Mouse (Mus musculus) R1 (cell line): ENCODE data around the gene 3110040M04Rik.
"Not testable (repeated sequence)": the region's sequence is repeated elsewhere in the genome, so short reads cannot be mapped to it uniquely, and the experiment has no call there.

Experiments used
- DNase-seq: peaks from one replicate; pipeline ENCODE4 v3.0.0-alpha.2; 2018; ENCODE audit warnings: low read depth, low spot score

Gene 3110040M04Rik

DNA sequence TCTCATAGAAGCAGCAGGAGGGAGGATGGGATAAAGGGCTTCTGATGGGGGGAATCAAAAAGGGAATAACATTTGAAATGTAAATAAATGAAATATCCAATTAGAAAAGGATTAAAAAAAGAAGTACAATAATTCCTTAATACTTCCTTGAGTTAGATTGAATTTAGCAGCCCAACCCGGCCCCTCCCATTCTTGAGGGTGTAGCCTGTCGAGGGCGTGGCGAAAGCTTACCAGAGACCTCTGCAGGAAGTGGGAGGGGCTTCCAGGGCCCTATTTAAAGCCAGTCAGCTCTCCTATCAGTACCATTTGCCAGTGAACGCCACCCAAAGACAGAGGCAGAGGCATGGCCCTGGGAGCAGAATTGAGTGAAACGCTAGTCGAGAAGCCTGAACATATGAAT lies 11.8 kb upstream of the 3110040M04Rik start, which contains the start of gene Gm8947:
Gene Gm8947 (plus strand): TSS at position 302 of the 400 bp plus-strand sequence.
- not testable (repeated sequence) for DNase-seq

DNA sequence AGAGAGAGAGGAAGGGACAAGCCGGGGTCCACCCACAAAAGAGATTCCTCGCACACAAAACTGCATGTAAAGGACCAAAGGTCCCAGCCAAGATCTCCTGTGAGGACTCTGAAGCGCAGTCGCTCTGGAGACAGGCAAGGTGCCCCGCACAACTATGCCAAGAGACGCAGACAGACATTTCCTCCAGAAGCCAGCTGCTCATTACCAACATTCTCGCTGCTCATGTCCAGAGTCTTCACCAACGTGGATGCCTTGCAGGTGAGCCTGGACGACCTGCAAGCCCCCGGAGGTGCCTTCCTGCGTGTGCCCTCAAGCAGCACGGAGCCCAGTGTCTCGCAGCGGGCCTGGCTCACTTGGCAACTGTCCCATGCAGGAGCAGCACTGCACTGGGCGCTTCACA lies 11.2 kb upstream of the 3110040M04Rik start:
- DNase-seq = not testable (repeated sequence)

- DNase-seq = not testable (repeated sequence)
Observed at GRCm38 (mm10) chr1:151195986-151196385, 7.9 kb upstream of the 3110040M04Rik start.

DNA sequence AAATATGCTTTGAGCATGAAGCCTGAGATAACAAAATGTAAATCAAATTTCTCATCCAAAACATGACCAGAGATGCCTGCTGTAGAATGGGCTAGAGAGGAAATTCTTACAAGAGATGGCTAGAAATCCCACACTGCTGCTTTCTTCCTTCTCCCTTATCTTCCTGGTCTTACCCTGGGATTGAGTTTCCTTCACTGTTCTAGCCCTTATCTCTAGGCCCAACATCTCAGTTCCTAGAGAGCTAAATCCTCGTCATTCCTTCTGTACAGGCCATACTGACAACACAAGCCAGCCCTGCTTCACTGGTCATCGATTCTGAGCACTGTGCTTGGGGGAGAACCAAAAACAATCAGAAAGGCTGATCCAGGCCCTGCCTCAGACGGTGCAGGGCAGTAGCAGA lies 7.2 kb upstream of the 3110040M04Rik start:
- not testable (repeated sequence) for DNase-seq

- DNase-seq = peak; percentile 5
Observed at GRCm38 (mm10) chr1:151198120-151198519, 5.8 kb upstream of the 3110040M04Rik start, which contains the start of gene Gm47995. Gene Gm47995 (plus strand): TSS chr1:151198448.

DNA sequence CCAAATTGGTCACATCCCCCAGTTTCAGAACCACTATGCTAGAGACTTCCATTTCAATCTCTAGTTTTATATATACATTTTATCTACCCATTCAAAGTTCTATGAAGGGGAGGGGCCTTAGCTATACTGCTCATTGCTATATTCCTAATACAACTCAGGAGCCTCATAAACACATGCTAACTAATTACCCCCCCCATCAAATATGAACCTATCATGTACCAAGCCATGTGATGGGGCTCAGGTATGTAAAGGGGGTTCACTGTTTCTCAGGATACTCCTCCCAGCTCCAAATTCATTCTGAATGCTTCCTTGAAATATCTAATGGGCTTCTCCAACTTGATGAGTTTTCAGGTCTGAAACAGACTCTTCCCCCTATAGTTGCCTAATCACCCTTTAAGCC lies 3.3 kb upstream of the 3110040M04Rik start:
- DNase-seq = not testable (repeated sequence)

- DNase-seq = not testable (repeated sequence)
Observed at GRCm38 (mm10) chr1:151202771-151203170, 1.1 kb upstream of the 3110040M04Rik start.

DNA sequence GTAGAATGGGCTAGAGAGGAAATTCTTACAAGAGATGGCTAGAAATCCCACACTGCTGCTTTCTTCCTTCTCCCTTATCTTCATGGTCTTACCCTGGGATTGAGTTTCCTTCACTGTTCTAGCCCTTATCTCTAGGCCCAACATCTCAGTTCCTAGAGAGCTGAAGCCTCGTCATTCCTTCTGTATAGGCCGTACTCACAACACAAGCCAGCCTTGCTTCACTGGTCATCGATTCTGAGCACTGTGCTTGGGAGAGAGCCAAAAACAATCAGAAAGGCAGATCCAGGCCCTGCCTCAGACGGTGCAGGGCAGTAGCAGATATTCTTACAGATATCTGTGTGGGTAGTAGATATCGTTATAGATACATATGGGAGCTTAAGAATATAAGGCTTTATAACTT lies 4.6 kb downstream of the 3110040M04Rik start:
- DNase-seq = not testable (repeated sequence)

DNA sequence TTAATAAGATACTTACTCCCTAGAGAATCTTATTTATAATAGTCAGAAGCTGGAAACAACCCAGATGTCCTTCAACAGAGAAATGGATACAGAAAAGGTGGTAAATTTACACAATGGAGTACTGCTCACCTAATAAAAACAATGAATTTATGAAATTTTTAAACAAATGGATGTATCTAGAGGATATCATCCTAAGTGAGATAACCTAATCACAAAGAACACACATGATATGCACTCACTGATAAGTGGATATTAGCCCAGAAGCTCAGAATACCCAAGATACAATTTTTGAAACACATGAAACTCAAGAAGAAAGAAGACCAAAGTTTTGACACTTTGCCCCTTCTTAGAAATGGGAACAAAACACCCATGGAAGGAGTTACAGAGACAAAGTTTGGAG lies 5.0 kb downstream of the 3110040M04Rik start:
- DNase-seq = not testable (repeated sequence)

- not testable (repeated sequence) for DNase-seq
Observed at GRCm38 (mm10) chr1:151209824-151210355, 6.0 kb downstream of the 3110040M04Rik start, which contains the start of gene Gm47996. Gene Gm47996 (plus strand): TSS chr1:151210131.

- DNase-seq = peak; percentile 0
Observed at GRCm38 (mm10) chr1:151211666-151212065, 7.7 kb downstream of the 3110040M04Rik start.

DNA sequence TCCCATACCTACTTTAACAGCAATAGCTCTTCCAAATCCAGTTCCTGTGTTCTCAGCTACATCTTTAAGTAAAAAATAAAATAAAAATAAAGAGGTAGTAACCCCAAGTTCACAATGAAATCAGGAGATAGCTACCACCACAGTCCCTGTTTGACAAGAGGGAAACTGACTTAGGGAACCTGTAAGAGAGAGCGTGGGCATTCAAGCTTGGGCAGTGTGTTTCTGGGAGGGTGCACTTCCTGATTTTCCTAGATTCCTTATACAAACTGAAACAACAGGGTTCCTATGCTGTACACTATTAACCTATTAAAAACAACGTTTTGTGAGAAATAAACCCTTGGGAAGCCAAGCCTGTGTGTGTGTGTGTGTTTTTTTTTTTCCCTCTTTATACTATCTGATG lies 10.9 kb downstream of the 3110040M04Rik start:
- DNase-seq = no peak

DNA sequence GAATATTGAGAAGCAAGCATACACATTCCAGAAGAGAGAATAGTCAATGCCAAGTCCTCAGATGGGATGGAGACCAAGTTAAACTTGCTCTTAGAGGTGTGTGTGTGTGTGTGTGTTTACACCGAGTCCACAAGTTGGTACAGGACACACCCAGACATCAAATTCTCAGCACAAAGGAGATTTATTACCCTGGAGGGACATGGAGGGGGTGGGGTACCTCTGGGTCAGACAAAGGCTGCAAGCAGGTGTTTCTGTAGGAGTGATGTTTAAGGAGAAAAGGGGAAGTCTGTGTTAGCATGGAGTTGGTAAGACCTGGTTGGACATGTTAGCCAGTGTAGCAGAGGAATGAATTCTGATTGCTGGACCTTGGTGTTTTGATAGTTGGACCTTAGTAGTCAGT lies 12.1 kb downstream of the 3110040M04Rik start:
- no peak for DNase-seq

DNA sequence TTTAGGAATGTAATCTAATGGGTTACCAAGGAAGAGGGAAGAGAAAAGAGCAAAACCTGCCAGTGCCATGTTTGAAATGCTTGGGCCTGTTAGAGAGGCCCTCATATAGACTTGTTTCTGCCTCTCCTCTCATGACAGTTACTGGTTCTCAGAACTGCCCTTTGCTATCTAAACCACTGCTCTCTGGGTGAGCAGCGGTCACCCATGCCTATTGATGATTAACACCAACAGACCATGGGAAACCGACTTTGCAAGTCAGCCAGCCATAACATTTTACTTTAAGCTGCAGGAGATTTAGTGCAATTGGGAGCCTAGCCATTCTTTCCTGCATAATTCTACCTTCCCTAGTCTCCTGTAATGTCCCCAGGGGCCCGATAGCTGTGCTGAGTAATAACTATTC lies 12.5 kb downstream of the 3110040M04Rik start:
- no peak for DNase-seq

DNA sequence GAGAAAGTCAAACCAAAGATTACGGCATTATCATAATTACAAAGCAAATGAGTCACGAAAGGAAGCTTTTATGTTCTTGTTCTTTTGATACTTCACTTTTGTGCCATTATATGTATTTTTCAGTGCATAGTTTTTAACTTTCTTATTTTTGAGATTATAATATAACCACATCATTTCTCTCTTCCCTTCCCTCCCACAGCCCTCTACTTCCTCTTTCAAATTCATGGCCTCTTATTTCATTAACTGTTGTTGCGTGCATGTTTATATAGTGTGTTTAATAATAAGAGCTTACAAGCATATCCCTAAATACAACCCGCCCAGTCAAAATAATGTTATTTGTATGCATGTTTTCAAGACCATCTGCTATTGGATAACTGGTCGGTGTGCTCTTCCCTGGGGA lies 15.1 kb downstream of the 3110040M04Rik start:
- no peak for DNase-seq

DNA sequence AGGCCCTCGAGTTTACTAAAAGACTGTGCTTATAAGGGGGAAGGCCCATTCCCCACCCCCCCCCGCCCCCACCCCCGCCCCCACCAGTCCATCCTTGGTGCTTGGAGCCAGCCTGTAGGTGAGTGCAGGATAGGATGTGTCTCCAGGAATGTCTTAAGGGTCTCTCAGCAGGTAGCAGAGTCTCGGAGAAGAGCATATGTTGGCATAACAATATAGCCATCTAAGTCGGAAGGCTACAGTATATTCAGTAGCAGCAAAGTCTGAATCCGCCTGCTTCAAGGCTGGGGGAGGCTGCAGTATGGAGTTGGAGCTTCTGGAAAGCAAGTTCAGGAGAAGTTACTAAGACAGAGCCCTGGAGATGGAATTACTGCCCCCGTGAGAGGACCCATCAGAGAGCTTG lies 16.2 kb downstream of the 3110040M04Rik start:
- peak; percentile 94 for DNase-seq

DNA sequence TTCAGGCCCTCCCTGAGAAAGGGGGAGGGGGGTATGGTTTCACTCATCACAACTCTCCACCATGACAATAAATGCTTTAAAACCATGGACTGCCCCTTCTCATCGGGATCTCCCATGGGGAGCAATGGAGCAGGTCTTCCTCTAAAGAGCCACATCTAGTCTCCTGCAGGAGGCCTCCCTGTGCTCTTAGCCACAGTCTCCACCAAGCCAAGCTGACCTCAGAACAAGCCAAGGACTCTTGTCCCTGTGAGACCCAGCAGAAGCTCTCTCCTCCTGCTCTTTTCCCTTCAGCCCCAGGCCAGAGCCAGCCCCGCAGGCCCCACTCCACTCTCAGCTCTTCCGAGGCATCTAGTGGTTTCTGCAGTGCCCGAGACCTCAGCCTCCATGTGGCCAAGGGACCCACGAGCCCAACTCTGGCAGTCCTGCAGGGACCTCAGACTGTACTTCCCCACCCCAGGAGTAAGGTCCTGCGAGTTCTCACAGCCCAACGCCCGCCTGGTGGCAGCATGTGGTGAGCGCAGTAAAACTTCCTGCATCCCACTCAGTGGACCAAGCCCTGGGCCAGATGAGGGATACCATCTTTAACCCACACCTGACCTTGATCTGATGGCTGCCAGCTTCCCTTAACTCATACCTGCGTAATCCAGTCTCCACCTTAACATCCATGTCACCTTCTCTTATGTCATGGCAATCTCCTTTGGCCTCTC lies 18.8 kb downstream of the 3110040M04Rik start:
- DNase-seq = no peak

DNA sequence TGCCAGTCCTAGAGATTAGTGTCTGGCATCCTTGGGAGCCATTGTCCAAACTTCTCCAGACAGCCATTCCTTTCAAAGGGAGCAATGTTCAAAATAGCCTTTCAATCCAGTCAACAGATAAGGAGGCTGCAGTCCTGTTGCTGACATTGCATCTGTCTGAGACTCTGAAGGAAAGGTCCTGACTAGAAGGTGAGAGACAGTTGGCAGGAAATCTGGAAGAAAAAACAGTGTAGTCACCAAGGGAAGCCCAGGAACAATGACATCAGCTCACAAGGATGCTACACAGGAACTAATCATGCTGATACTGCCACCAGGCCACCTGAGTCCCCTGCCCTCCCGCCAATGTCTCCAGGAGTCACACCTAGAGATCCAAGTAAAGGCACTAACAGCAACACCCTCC lies 19.5 kb downstream of the 3110040M04Rik start:
- no peak for DNase-seq

DNA sequence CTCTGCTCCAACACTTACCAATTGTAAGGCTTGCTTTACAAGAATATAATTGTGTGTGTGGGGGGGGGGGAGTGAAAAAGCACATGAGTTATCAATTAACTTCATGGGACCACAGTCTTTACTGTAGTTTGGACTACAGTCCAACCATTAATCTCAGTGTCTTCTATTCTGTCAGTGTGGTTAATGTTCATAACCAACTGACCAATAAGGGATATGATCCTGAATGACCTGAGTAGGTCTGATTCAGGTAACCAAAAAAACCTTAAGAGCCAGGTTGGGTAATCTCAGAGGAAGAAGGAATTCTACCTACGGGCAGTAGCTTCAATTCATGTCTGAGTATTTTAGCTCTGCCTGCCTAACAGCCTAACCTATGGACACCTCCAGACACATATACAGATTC lies 20.6 kb downstream of the 3110040M04Rik start:
- no peak for DNase-seq

DNA sequence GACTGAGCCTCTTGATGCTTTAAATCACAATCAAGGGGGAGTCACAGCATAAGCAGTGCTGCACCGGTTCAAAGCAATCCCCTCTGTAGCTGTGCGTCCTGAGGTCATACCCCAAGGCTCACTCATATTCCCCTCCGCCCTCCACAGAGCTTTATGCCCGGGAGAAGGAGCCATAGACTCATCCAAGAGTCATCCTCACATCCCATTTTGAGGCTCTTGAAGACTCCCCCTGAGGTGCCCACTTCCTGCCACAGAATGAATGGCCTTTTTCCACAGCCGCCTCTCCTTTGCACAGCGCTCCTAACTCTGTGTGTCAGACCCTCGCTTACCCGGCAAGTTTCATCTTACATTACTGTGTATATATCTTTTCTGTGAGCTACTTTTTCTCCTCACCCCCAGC lies 23.6 kb downstream of the 3110040M04Rik start:
- no peak for DNase-seq

DNA sequence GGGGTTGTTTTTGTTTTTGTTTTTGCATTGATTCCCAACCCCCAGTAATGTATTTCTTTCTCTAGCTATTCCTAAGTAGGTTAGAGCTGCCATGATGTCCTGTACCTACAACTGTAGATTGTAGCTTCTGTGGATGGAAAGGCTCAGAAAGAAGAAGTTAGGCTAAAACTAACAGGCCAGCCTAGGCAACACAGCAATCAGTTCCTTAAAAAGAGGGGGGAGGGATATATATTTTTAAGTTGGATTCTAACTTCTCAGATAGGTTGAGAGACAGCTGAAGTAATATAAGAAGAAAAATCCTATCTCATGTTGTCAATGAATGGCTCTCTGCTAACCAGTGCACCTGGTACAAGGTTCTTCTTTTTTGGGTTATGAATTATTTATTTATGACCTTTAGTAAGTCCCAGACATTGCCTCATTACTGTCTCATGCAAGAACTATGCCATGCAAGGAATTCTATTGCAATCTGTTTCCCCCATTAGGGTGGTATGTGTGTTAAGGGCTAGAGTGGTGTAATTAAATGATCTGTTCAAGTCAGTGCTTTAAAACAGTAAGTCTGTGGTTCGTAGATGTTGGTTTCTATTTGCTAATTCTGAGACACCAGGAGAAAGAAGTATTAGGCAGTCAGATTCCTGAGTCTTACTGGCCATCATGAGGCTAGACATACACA lies 24.5 kb downstream of the 3110040M04Rik start:
- DNase-seq = no peak

GRCm38 (mm10) chr1:151232346-151232745 lies 28.4 kb downstream of the 3110040M04Rik start:
- no peak for DNase-seq

GRCm38 (mm10) chr1:151233756-151234155 lies 29.8 kb downstream of the 3110040M04Rik start:
- no peak for DNase-seq
